Mouse (Mus musculus): ENCODE data around the gene Oxsr1. TPM values are rescaled to one million over a fixed set of nuclear protein-coding genes. Genes with fewer than 3 reads are reported as not detected.
"Not testable (repeated sequence)": the region's sequence is repeated elsewhere in the genome, so short reads cannot be mapped to it uniquely, and the experiment has no call there.

Gene Oxsr1
- 14.4 and 15.0 TPM in 2 replicates for polyA plus RNA-seq (2016; fragmentation: Nextera tagmentation; extraction: Ambion mirVana)

DNA sequence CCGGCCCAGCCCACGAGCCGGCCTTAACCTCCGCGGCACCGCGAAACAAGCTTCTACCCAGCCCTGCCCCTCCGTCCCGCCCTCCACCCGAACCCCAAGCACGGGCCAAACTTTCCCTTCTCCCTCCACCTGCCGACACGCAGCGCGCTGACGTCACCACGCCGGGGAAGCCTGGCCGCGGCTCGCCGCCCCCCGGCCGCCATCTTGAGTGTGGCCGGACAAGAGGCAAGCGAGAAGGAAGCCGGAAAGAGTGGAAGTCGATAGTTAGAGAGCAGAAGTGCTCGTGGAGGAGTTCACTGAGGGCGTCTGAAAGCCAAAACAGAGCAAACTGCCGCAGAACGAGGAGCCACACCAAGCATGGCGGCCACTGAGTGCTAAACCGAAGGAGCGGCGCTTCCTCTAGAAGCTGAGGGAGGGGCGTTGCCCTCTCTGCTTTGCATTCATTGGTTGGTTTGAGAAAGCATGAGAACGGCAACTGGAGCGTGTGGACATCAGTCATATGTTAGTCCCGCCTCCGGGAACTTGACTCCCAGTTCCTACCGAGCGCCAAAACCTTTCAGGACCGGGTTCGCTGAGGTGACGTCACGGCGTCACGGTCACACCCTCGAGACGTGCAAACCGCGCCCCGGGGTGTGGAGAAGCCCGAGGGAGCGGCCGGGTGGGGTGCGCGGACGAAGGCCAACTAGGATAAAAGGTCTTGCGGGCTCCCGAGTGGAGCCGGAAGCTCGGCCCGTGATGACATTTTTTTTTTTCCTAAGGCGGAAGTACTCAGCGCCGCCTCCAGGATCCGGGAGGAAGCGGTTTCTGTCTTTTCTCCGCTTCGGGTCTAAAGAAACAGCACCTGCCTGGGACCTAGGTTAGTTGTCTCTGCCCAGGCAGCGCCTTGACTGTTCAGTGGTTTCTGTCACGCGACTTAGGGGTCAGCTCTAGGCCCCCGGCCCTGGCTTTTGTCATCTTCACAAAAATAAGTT is at the start of gene Oxsr1:
Gene Oxsr1, minus strand, starts transcription at position 139 of the 971 bp plus-strand sequence.
- Histone ChIP-seq H3K4me1 (peaks cover 28% of the 10 kb centered on the region), H3K27me3 (ENCODE audit: low read depth, poor library complexity, severe bottlenecking) (no peaks in the 10 kb centered on the region), H3K27ac (replicated peaks) (peak within 1 kb of the TSS; percentile 98), H3K4me3 (peak within 1 kb of the TSS; percentile 96), H3K9me3 (replicated peaks) (no peaks in the 10 kb centered on the region), H3K36me3 (peaks cover 4% of the 10 kb centered on the region)
- DNase-seq (ENCODE audit: low spot score): peak; percentile 96
- WGBS: under 1% methylated on average over 76 of the region's 76 CpGs

DNA sequence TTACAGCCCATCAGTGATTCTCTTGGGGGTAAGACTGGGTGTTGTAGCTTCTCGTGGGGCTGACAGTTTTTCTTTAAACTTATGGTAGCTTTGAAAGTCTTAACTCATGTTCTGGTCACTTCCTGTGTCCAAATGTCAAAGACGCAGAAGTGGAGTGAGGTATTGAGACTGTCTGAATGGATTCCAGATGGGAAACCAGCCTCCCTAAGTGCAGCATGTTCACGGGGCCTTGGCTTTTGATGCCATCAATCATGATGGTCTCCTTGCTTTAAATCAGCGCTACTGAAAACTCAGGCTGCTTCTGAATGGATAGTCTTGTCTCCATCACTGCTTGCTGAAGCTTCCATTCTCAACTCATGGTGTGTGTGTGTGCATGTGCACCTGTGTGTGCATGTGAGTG is 49.0 kb upstream of the Oxsr1 start:
- Histone ChIP-seq H3K9me3 (replicated peaks) (no peaks in the 10 kb centered on the region), H3K27me3 (ENCODE audit: low read depth, poor library complexity, severe bottlenecking) (no peaks in the 10 kb centered on the region), H3K27ac (replicated peaks) (no peak overlapping the region), H3K4me3 (no peak overlapping the region), H3K4me1 (no peaks in the 10 kb centered on the region), H3K36me3 (peaks cover 24% of the 10 kb centered on the region)
- 86% methylated on average over 4 of the region's 4 CpGs for WGBS
- no peak for DNase-seq (ENCODE audit: low spot score)

DNA sequence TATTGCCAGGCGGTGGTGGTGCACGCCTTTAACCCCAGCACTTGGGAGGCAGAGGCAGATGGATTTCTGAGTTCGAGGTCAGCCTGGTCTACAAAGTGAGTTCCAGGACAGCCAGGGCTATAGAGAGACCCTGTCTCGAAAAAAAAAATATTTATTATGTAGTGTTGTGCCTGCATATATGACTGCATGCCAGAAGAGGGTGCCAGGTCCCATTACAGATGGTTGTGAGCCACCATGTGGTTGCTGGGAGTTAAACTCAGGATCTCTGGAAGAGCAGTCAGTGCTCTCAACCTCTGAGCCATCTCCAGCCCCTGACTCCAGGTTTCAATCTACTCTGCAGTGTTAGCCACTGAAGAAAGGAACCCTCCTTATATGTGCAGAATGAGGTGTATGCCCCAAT is 48.5 kb upstream of the Oxsr1 start:
- not testable (repeated sequence) for H3K4me1 ChIP-seq; H3K4me3 ChIP-seq; H3K9me3 ChIP-seq (replicated peaks); H3K27ac ChIP-seq (replicated peaks); DNase-seq (ENCODE audit: low spot score); H3K27me3 ChIP-seq (ENCODE audit: low read depth, poor library complexity, severe bottlenecking)
- 84% methylated on average over 4 of the region's 4 CpGs for WGBS
- H3K36me3 ChIP-seq: peaks cover 24% of the 10 kb centered on the region

DNA sequence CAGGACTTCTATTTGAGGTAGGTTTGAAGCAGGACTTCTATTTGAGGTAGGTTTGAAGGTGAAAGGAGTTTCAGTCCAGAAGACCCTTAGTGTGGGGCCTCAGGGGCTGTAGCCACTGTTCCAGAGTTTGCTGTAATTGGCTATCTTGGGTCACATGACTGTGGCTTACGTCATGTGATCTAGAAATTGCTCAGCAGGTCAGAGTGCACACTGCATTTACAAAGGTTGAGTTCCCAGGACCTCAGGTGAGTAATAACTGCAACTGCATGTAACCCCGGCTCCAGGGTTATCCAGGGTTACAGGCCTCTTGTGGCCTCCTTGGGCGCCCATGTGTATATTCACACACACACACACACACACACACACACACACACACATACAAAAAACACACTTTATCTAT is 46.1 kb upstream of the Oxsr1 start:
- no peaks in the 10 kb centered on the region for H3K9me3 ChIP-seq (replicated peaks)
- H3K4me1 ChIP-seq: no peaks in the 10 kb centered on the region
- no peak overlapping the region for H3K27ac ChIP-seq (replicated peaks)
- 90% methylated on average over 3 of the region's 3 CpGs for WGBS
- H3K27me3 ChIP-seq (ENCODE audit: low read depth, poor library complexity, severe bottlenecking): no peaks in the 10 kb centered on the region
- H3K4me3 ChIP-seq: no peak overlapping the region
- H3K36me3 ChIP-seq: peaks cover 22% of the 10 kb centered on the region
- no peak for DNase-seq (ENCODE audit: low spot score)

DNA sequence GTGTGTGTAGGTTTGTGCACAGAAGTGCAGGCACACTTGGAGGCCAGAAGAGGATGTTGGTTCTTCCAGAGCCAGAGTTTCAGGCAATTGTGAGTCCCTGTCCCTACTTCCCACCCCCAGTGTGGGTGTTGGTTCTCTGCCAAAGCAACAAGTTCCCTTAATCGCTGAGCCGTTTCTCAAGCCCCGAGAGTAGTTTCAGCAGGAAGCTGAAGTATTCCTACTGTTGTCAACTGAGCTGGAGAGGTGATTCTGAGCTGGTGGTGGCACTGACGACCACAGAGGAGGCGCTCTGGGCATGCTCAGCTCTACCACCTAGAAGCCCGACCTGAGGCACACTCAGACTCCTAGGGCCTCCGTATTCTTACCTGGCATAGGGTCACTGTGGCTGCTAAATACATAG is 43.1 kb upstream of the Oxsr1 start, which contains the start of gene Slc22a14:
Gene Slc22a14, minus strand, starts transcription at position 270 of the 400 bp plus-strand sequence.
- 82% methylated on average over 7 of the region's 7 CpGs for WGBS
- H3K36me3 ChIP-seq: peaks cover 23% of the 10 kb centered on the region
- DNase-seq (ENCODE audit: low spot score): no peak

DNA sequence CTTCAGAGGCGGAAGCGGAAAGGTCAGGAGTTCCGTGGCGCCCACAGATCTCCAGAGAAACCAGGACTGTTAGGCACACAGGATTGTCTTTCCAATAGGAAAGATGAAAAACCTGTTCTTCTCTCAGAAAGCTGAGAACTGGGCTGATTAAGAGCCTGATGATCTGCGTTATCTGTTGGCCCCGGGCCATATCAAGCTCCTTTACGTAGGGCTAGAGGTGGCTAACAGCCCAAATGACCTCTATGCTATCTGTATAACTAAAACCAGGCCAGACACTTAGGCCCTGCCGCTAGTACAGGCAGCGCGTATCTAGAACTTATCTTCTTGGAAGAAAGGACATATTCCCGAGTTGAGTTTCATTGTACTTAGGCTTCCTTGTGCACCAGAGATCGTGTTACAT is 41.0 kb upstream of the Oxsr1 start:
- Histone ChIP-seq H3K9me3 (replicated peaks) (no peaks in the 10 kb centered on the region), H3K36me3 (peaks cover 14% of the 10 kb centered on the region), H3K27ac (replicated peaks) (no peak overlapping the region), H3K4me3 (no peak overlapping the region), H3K4me1 (peaks cover 2% of the 10 kb centered on the region; the same call in 1 of the 2 replicates), H3K27me3 (ENCODE audit: low read depth, poor library complexity, severe bottlenecking) (peaks cover 3% of the 10 kb centered on the region; the same call in 1 of the 2 replicates)
- no peak for DNase-seq (ENCODE audit: low spot score)
- WGBS: 94% methylated on average over 12 of the region's 12 CpGs

More for the DNA sequence above, 43.1 kb upstream of the Oxsr1 start, which contains the start of gene Slc22a14:
- no peaks in the 10 kb centered on the region for H3K4me1 ChIP-seq
- H3K9me3 ChIP-seq (replicated peaks): no peaks in the 10 kb centered on the region
- H3K27me3 ChIP-seq (ENCODE audit: low read depth, poor library complexity, severe bottlenecking): no peaks in the 10 kb centered on the region
- no peak within 1 kb of the TSS for H3K4me3 ChIP-seq
- H3K27ac ChIP-seq (replicated peaks): no peak within 1 kb of the TSS

DNA sequence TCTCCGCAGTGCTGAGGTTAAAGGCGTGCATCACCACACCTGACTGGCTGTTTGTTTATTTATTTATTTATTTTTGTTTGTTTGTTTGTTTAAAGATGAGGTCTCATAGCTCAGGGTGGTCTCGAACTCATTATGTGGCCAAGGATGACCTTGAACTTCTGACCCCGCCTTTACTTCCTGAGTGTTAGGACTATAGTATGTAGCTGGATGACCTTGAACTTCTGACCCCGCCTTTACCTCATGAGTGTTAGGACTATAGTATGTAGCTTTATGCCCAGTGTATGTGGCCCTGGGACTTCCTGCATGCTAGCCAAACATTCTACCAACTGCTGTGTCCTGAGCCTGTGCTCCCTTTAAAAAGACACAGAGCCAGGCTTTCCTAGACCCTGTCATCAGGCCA is 39.2 kb upstream of the Oxsr1 start:
- Histone ChIP-seq H3K27ac (replicated peaks) (no peak overlapping the region), H3K9me3 (replicated peaks) (no peaks in the 10 kb centered on the region), H3K4me1 (peaks cover 12% of the 10 kb centered on the region), H3K4me3 (no peak overlapping the region), H3K36me3 (0 out of 2 replicates have a peak, but pooled peaks cover 3% of the 10 kb centered on the region), H3K27me3 (ENCODE audit: low read depth, poor library complexity, severe bottlenecking) (peaks cover 7% of the 10 kb centered on the region; the same call in 1 of the 2 replicates)
- WGBS: 89% methylated on average over 5 of the region's 5 CpGs
- DNase-seq (ENCODE audit: low spot score): no peak

DNA sequence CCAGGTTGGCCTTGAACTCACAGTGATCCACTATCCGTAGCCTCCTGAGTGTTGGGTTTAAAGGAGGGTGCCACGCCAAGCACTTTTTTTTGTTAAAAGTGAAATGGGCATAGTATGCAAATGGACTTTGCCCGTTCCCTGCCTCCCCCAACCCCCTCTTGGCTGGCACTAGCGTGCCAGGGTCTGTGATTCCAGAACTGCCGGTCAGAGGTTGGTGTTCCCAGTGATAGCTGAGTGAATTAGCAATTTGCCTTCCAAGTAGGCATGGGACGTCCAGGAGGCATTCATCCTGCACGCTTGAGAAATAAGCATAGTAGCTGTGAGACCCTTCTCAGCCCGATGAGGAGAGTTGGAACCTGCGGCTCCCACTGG is 35.8 kb upstream of the Oxsr1 start:
- WGBS: 50% methylated on average over 9 of the region's 9 CpGs
- no peak overlapping the region; the same call in 1 of the 2 replicates for H3K27ac ChIP-seq (replicated peaks)
- no peak for DNase-seq (ENCODE audit: low spot score)

DNA sequence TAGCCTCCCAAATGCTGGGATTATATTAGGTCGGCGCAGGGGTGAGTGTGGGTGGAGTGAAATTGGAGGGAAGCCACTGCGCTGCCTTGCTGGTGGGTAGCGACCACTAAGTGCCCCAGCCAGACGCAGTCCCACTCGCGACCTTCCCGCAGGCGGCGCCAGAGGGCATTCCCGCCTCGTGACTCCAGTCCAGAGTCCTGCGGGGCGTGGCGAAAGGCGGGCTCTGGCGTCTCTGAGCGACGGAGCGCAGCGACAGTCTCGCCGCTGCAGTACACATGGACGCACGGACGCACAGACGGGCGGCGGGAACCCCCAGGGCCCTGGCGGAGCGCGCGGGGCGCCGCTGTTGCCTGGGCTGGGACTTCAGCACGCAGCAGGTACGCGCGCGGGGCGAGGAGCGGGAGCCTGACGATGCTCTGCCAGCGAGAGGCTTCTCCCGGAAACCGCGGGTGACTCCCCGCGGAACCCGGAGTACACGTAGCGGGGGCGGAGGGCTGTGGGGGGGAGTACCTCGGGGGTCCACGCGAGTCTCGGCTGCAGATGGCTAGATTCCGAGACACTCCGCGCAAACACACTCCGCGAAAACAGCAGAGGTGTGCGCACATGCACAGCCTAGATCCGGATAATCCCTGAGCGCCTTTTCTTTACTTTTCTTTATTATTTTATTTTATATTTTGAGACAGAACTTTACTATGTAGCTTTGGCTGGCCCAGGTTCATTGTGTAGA is 35.3 kb upstream of the Oxsr1 start, which contains the start of gene Xylb:
Gene Xylb, plus strand, starts transcription at position 51 of the 727 bp plus-strand sequence.
- no peaks in the 10 kb centered on the region for H3K9me3 ChIP-seq (replicated peaks)
- 4% methylated on average over 65 of the region's 65 CpGs for WGBS
- DNase-seq (ENCODE audit: low spot score): peak; percentile 90
- H3K4me1 ChIP-seq: peaks cover 12% of the 10 kb centered on the region
- 0 out of 2 replicates have a peak, but pooled peaks cover 3% of the 10 kb centered on the region for H3K36me3 ChIP-seq
- peak within 1 kb of the TSS; percentile 89 for H3K27ac ChIP-seq (replicated peaks)
- peaks cover 7% of the 10 kb centered on the region; the same call in 1 of the 2 replicates for H3K27me3 ChIP-seq (ENCODE audit: low read depth, poor library complexity, severe bottlenecking)
- H3K4me3 ChIP-seq: peak within 1 kb of the TSS; percentile 78

More for the DNA sequence above, 35.8 kb upstream of the Oxsr1 start:
- peaks cover 12% of the 10 kb centered on the region for H3K4me1 ChIP-seq
- 0 out of 2 replicates have a peak, but pooled peaks cover 3% of the 10 kb centered on the region for H3K36me3 ChIP-seq
- H3K4me3 ChIP-seq: peak overlapping the region; percentile 78
- H3K27me3 ChIP-seq (ENCODE audit: low read depth, poor library complexity, severe bottlenecking): peaks cover 7% of the 10 kb centered on the region; the same call in 1 of the 2 replicates
- no peaks in the 10 kb centered on the region for H3K9me3 ChIP-seq (replicated peaks)

DNA sequence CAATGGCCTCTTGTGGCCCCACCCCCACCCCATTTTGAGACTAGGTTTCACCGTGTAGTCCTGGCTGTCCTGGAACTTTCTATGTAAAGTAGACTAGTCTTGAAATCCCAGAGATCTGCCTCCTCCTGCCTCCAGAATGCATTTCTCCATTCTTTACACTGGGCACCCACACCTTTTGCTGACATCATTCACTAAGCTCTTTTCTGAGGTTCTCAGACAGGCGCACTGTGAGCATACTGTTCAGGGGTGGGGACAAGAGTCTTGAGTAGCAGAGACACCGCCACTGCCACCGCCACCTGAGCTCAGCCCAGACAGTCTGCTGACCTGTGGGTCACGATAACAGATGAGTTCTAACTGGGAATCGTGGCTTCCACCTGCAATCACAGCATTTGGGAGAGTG is 33.7 kb upstream of the Oxsr1 start:
- H3K27ac ChIP-seq (replicated peaks): no peak overlapping the region
- peaks cover 7% of the 10 kb centered on the region; the same call in 1 of the 2 replicates for H3K27me3 ChIP-seq (ENCODE audit: low read depth, poor library complexity, severe bottlenecking)
- H3K36me3 ChIP-seq: peaks cover 6% of the 10 kb centered on the region
- no peaks in the 10 kb centered on the region for H3K9me3 ChIP-seq (replicated peaks)
- peaks cover 12% of the 10 kb centered on the region for H3K4me1 ChIP-seq
- 89% methylated on average over 6 of the region's 6 CpGs for WGBS
- DNase-seq (ENCODE audit: low spot score): no peak
- no peak overlapping the region for H3K4me3 ChIP-seq

DNA sequence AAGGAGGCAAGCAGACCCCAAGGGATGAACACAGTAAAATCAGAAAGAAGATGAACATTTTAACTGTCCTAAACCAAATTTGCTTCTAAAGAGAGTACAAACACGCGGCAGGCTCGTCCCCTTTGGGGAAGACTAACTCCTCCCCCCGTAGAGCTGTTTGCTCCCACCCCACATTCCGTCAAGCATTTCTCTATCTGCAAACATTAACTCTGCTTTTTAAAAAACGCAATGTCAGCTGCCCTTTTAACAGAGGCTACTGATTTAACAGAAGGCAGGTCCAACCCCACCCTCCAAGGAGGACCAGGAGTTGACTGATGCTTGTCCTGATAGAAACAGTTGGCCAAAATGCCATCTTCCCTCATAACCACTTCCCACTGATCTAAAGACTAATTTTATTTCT is 31.7 kb upstream of the Oxsr1 start:
- Histone ChIP-seq H3K27me3 (ENCODE audit: low read depth, poor library complexity, severe bottlenecking) (peaks cover 7% of the 10 kb centered on the region; the same call in 1 of the 2 replicates), H3K9me3 (replicated peaks) (no peaks in the 10 kb centered on the region), H3K4me1 (peaks cover 12% of the 10 kb centered on the region), H3K4me3 (no peak overlapping the region), H3K36me3 (peaks cover 25% of the 10 kb centered on the region), H3K27ac (replicated peaks) (no peak overlapping the region)
- no peak for DNase-seq (ENCODE audit: low spot score)
- WGBS: 82% methylated on average over 6 of the region's 6 CpGs

DNA sequence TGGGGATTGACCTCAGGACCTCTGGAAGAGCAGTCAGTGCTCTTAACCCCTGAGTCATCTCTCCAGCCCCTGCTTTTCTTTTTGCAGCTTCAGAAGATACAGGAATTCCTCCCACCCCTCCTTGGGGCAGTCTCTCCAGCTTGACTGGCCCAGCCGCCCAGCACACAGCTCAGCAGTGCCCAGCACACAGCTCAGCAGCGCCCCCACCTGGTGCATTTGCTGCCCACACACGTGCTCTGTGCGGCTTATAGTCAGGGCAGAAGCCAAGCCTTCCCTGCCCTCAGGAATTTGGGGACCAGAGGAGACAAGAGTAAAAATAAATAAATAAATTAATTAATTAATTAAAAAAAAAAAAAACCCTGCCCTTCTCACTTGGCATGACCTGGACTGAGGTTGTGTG is 29.8 kb upstream of the Oxsr1 start:
- Histone ChIP-seq H3K36me3 (peaks cover 42% of the 10 kb centered on the region), H3K9me3 (replicated peaks) (no peaks in the 10 kb centered on the region), H3K4me3 (no peak overlapping the region), H3K4me1 (no peaks in the 10 kb centered on the region; the same call in 1 of the 2 replicates), H3K27me3 (ENCODE audit: low read depth, poor library complexity, severe bottlenecking) (no peaks in the 10 kb centered on the region), H3K27ac (replicated peaks) (no peak overlapping the region)
- peak; percentile 80 for DNase-seq (ENCODE audit: low spot score)
- 24% methylated on average over 4 of the region's 4 CpGs for WGBS
